Mouse (Mus musculus) cerebellum, adult (tissue): ENCODE measurements around the gene Tent5d.
A peak's percentile ranks its signal among the peaks of the same experiment; 100 is the strongest.

Experiments
- ATAC-seq: cut with Nextera tagmentation; 2 replicates; pipeline ENCODE4 v1.9.2; 2017; ENCODE audit warnings: mild to moderate bottlenecking, moderate library complexity, mixed read lengths; ENCODE audit not compliant: insufficient number of reproducible peaks, low FRiP score, low TSS enrichment

The Tent5d gene

DNA sequence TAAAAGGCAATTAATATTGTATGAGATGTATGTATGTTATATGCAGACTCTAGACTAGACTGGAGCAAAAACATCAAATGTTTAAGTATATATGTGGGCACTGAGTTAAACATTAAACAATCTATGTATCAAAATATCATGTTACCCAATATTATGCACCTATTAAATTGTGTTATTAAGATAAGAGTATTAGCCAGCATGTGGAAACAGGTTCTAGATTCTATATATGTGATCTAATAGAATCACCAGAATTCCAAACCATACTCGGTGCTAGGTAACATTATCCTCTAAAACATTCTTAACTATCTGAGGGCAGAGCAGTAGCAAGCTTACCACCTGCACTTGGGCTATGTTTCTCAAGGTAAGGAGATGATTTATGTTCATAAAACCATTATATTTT lies at the start of gene Tent5d:
Tent5d (plus strand) TSS at position 301 of the 400 bp plus-strand sequence.
- ATAC-seq = no peak

DNA sequence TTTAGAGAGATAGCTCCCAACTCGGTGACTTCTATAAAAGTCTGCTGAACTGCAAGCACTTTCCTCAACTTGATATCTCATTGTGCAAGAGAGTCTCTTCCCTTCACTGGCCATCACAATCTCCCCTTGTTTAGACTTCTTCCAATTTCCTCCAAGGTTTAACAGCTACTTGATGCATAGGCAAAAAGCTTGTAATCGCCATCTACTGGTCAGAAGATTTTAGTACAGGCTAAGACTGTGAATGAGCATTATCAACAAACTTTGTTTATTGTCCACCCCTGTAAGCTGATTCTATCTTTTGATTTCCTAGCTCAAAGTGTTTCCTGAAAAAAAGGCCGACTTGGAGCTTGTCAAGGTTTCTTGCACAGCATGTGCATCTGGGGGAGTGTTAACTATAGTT lies 24.5 kb upstream of the Tent5d start:
- no peak for ATAC-seq

DNA sequence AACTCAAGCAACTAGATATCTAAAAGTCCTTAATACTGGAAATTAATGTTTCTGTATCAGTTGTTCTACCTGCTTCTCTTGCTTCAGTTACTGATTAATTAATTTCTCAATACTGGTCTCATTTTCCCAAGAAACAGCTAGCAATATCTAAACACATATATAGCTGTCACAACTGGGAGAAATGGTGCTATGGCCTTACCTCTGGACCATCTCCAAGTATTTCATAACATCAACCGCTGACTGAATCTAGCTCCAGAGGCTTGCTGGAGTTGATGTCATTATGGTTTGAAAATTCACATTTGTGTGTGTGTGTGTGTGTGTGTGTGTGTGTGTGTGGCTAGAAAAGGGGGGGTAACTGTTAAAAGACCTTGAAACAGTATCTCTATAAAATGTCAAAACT lies 2.3 kb upstream of the Tent5d start:
- no peak for ATAC-seq

DNA sequence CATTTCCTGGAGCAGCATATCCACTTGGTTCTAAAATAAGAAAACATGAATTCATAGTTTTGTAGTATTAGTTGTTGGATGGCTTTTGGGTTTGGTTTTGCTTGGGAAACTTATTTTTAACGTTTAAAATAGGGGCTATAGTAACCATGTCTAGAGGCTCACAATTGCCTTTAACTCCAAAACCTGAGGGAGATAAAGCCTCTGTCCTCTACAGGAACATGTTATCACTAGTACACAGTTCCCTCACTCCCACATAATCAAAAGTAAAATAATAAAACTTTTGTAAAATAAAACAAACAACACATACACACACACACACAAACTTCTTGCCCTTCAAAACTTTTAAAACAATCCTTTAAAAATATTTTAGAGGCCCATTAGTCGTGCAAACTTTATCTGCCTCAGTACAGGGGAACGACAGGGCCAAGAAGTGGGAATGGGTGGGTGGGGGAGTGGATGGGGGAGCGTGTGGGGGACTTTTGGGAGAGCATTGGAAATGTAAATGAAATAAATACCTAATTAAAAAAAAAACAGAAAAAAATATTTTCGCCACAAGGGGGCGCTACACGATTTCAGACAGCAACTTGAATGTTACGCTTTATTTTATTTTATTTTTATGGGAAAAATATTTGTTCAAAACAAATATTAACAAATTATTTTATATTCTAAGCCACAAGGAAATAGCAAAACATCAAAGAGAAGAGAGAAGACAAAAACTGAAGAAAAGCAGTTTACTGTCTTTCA lies 1.5 kb upstream of the Tent5d start:
- ATAC-seq = no peak

DNA sequence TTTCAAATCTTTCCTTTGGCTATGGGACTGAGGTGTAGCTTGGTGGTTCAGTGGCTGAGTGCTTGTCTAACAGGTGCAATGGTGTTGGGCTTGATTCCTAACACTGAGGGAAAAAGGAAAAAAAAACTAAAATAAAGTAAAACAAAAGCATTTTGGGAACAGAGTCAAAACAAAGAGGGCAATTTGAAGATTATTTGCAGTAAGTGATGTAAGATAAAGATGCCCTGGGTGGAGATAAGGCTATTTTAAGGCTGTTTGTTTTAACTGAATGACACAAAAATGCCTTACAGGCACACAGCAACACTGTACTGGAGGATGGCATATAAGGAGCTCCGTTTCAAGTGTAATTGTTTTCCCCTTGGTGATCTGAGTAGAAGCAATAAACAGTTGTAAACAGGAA lies 3.4 kb downstream of the Tent5d start:
- no peak for ATAC-seq

DNA sequence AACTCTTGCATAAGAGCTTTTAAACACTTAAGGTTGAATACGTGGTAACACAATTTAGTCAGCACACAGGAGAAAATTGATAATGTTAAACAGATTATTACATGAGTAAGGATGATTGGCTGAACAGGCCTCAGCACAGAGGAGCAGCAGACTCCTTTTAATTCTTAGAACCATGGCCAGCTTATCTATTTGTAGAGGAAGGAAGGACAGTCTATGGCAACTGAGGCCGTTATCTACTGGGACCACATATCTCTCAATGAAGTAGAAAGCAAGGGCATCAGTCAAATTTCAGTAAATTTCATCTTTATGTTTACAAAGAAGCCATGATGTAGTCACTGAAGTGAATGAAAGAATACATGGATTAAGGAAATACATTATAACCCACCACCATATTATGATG lies 4.5 kb downstream of the Tent5d start:
- ATAC-seq = no peak

DNA sequence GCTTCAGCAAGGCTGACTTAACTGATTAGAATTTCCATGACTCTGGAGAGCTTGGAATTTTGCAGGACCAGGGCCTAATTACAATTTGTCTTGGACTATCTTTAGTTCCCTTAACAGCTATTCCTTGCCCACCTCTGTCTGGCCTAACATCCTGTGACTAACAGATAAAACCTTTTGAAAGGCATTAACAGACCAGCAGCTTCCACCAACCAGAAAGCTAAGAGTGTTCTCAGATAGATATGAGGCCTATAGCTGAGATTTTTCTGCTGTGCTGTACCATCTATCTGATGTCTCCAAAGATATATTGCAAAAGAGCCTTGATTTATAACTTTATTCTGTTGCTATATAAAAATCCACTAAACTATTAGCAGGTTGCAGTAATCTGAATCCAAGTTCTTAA lies 19.7 kb downstream of the Tent5d start:
- ATAC-seq = no peak

DNA sequence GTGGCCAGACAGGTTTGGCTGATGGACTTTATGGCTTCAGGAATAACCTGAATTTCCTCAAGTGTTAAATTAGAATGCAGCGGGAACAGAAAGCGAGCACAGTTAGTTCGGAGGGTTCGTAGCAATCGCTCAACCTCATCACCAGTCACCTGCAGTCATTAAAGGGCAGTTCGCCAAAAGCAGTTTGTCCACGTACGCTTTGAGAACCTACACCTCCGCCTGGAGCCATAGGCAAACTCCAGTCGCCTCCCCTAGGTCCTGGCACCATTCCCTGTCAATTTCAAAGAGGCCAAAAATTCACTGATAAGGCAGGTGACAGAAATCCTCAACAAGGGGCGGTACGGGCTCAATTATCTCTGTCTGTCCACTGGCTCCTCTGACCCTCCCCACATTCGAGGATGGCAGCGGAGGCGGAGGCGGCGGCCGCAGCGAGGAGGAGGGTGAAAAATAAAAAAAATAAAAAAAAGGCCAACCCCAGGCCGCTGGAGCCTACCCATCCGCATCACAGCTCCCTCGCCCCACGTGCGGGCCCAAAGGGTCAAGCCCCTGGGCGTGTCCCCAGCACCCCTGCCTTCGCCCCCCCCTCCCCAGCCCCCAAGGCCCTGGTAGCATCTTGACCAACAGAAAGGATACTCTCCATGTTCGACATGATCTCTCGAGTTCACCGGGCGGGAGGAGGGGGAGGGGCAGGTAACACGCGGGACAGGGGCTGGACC lies 23.3 kb downstream of the Tent5d start:
- ATAC-seq = peak; percentile 69

DNA sequence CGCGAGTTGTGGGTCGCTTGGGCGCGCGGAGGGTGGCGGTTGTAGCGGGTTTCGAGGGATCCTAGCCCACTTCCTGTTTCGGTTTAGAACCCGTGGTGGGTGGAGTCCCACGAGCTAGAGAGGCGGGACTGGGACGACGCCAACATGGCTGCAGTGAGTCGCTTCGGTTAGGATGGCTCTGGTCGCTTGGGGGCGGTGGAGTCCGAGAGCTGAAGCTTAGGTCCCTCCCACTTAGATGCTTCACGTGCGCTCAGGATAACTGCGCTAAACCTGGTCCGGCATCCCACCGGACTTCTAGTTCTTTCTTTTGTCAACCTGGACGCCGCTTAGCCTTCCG lies 23.8 kb downstream of the Tent5d start, which contains the start of gene 2610002M06Rik:
2610002M06Rik (minus strand) TSS at position 117 of the 337 bp plus-strand sequence.
- peak; percentile 97 for ATAC-seq

DNA sequence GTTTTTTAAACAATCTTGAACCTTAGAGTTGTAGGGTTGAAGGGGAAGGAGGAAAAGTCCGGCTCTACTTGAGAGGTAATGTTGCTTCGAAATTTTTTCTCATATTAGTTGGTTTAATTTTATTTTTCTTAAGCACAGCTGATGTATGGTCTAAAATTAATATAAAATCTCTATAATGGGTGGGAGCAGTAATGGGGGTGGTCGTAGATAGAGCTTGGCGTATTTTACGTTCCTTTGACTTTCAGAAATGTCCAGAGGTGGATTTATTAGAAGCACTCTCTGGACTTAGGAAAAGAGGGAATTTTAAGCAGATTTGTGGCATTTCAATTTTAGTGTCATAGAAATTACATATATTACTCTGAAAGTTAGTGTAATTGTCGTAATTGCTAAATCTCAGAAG lies 24.3 kb downstream of the Tent5d start:
- ATAC-seq = no peak

DNA sequence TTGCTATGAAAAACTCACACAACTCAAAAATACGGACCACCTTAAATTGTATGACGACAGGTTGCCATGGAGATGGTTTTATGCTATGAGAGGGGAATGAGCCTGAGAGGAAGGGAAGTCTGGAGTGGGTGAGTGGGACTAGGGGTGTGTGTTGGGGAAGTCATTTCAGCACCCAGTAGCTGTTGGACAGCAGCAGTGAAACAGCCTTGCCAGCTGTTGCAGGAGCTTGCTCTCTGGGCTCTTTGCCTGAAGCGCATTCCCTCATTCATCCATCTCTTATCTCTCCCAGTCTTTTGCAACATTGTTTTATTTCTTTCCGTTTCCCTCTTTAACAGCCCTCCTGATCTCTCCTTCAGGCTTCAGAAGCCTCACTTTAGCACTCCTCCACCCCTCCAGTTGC lies 65.8 kb downstream of the Tent5d start:
- no peak for ATAC-seq
